Comparison of ENCODE assay signal across 1 mouse cellular context in the genomic region with DNA sequence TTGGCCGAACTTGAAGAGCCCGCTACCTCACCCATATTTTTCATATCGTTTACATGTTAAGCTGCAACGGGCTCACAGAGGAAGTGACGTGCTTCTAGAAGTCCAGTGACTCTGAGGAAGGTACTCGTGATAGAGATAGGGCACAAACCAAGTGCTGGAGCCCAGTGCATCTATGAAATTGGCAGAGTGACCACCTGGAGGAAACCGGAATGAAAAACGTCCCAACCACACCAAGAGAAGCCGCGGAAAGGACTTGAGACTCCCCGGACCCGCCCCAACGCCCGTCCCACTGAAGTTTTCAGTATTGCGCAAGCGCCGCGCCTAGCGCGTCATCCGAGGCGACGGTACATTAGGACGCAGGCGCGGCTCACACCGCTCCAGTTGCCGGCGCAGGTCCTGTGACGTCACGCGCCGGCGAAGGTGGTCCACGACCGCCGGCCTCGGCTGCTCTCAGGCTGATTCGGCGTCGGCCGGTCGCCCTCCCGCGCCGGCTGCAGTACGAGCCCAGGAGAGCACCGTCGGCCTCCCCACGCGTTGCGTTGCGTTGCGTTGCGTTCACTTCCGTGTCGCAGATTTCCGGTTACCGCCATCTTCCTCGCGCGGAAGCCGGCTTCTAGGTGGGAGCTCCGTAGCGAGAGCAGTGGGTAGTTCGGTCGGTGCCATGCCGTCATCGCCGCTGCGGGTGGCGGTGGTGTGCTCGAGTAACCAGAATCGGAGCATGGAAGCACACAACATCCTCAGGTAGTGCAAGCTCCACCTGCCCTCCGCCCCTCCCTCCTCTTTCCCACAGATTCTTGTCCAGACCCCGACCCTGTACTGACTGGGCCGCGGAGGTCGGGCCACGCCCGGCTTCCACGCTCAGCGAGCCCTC.
TF ChIP-seq lines count a peak whose summit lies in the region.

A gene (plus strand): TSS at position 80 of the 871 bp plus-strand sequence.

TF ChIP-seq in MEL, 35 proteins besides CTCF, POLR2A, EP300 and RAD21 (continued from another document):
- peak; percentile 90 for TF ChIP-seq NRF1 (IDR thresholded peaks at IDR 0.05; ENCODE audit: insufficient read depth, low read depth, low read length, poor library complexity, severe bottlenecking)
- TF ChIP-seq KAT2A (conservative IDR thresholded peaks at IDR 0.05; ENCODE audit: low read depth, low read length): peak; percentile 68; the same call in 1 of the 2 replicates
- peak; percentile 79 for TF ChIP-seq NELFE (IDR thresholded peaks at IDR 0.05; ENCODE audit: low read depth, low read length)
- TF ChIP-seq CHD1 (IDR thresholded peaks at IDR 0.05; ENCODE audit: low read depth, low read length): no peak
- no peak for TF ChIP-seq USF2 (IDR thresholded peaks at IDR 0.05; ENCODE audit: borderline replicate concordance in 1 of 2, insufficient read depth in 1 of 2, low read depth in 1 of 2, low read length in 2 of 2)
- no peak for TF ChIP-seq GATA1 (IDR thresholded peaks at IDR 0.05; ENCODE audit: low read depth, low read length)
